Mouse (Mus musculus) midbrain, embryonic 10.5 days (tissue): ENCODE data around the gene Plekhg2. TPM values are rescaled to one million over a fixed set of nuclear protein-coding genes. Genes with fewer than 3 reads are reported as not detected.
A peak's percentile ranks its signal among the peaks of the same experiment; 100 is the strongest.

Source experiments
- DNase-seq: peaks from one replicate; pipeline ENCODE4 v3.0.0-alpha.2; 2017; ENCODE audit warnings: low spot score
- H3K27ac ChIP-seq: fragments of 300-500 bp; sonication (generic); replicated peaks from 2 replicates; pipeline ENCODE4 v1.5.1; 2016; ENCODE audit warnings: mild to moderate bottlenecking
- H3K27me3 ChIP-seq: fragments of 300-500 bp; sonication (generic); 2 replicates; pipeline ENCODE4 v1.6.1; 2016; ENCODE audit warnings: low read depth, mild to moderate bottlenecking; ENCODE audit not compliant: poor library complexity, severe bottlenecking
- H3K36me3 ChIP-seq: fragments of 300-500 bp; sonication (generic); 2 replicates; pipeline ENCODE4 v1.6.1; 2016; ENCODE audit warnings: mild to moderate bottlenecking, moderate library complexity
- H3K4me1 ChIP-seq: fragments of 300-500 bp; sonication (generic); 2 replicates; pipeline ENCODE4 v1.6.1; 2016
- H3K4me3 ChIP-seq: fragments of 300-500 bp; sonication (generic); 2 replicates; pipeline ENCODE4 v1.5.1; 2016; ENCODE audit warnings: mild to moderate bottlenecking, moderate library complexity
- H3K9me3 ChIP-seq: fragments of 300-500 bp; sonication (generic); replicated peaks from 2 replicates; pipeline ENCODE4 v1.6.1; 2016; ENCODE audit warnings: mild to moderate bottlenecking
- WGBS: fragments of 180-500 bp; shearing (Covaris S2); methylation state at CpG from one replicate; pipeline ENCODE4 v1.1.7; 2016; 5-methylcytosine and 5-hydroxymethylcytosine counted together
- polyA plus RNA-seq: library from polyadenylated mRNA; unstranded; fragments of >200 nt; fragmentation: Nextera tagmentation; extraction: Ambion mirVana; gene quantifications from 2 replicates; pipeline ENCODE4 v1.2.1, GENCODE M21; 2016

Gene Plekhg2
- polyA plus RNA-seq, 1 experiment from 2014 or later = 69.7 TPM

- no peaks in the 10 kb centered on the region for H3K27me3 ChIP-seq
- H3K36me3 ChIP-seq = peaks cover 54% of the 10 kb centered on the region
- no peaks in the 10 kb centered on the region for H3K9me3 ChIP-seq
- no peak overlapping the region for H3K4me3 ChIP-seq
- H3K4me1 ChIP-seq = peaks cover 17% of the 10 kb centered on the region
- DNase-seq = no peak
- no peak overlapping the region for H3K27ac ChIP-seq
- 87% methylated on average over 2 of the region's 2 CpGs for WGBS
Observed at GRCm38 (mm10) chr7:28335471-28335870, 36.9 kb downstream of the Plekhg2 start.

- Histone ChIP-seq H3K27me3 (no peaks in the 10 kb centered on the region), H3K27ac (no peak overlapping the region), H3K4me3 (no peak overlapping the region), H3K4me1 (peaks cover 17% of the 10 kb centered on the region), H3K36me3 (peaks cover 63% of the 10 kb centered on the region), H3K9me3 (no peaks in the 10 kb centered on the region)
- WGBS = 94% methylated on average over 4 of the region's 4 CpGs
- DNase-seq = no peak
Observed at GRCm38 (mm10) chr7:28334534-28334933, 37.9 kb downstream of the Plekhg2 start.

- Histone ChIP-seq H3K27me3 (no peaks in the 10 kb centered on the region), H3K9me3 (no peaks in the 10 kb centered on the region), H3K4me1 (no peaks in the 10 kb centered on the region), H3K4me3 (no peak overlapping the region), H3K36me3 (peaks cover 99% of the 10 kb centered on the region), H3K27ac (no peak overlapping the region)
- WGBS = 98% methylated on average over 2 of the region's 2 CpGs
- no peak for DNase-seq
Observed at GRCm38 (mm10) chr7:28328260-28328659, 44.1 kb downstream of the Plekhg2 start.

- DNase-seq = no peak
- H3K27ac ChIP-seq = no peak overlapping the region
- no peaks in the 10 kb centered on the region for H3K9me3 ChIP-seq
- no peaks in the 10 kb centered on the region for H3K27me3 ChIP-seq
- H3K4me1 ChIP-seq = no peaks in the 10 kb centered on the region
- H3K4me3 ChIP-seq = no peak overlapping the region
- 81% methylated on average over 4 of the region's 4 CpGs for WGBS
- H3K36me3 ChIP-seq = peaks cover 100% of the 10 kb centered on the region
Observed at GRCm38 (mm10) chr7:28326457-28326856, 45.9 kb downstream of the Plekhg2 start.

- H3K9me3 ChIP-seq = no peaks in the 10 kb centered on the region
- no peak overlapping the region for H3K27ac ChIP-seq
- DNase-seq = no peak
- 98% methylated on average over 8 of the region's 8 CpGs for WGBS
- no peaks in the 10 kb centered on the region for H3K27me3 ChIP-seq
- H3K4me1 ChIP-seq = no peaks in the 10 kb centered on the region
- no peak overlapping the region for H3K4me3 ChIP-seq
- H3K36me3 ChIP-seq = peaks cover 100% of the 10 kb centered on the region
Observed at GRCm38 (mm10) chr7:28325293-28325692, 47.1 kb downstream of the Plekhg2 start.

GRCm38 (mm10) chr7:28321974-28322720 lies 50.3 kb downstream of the Plekhg2 start:
- Histone ChIP-seq H3K36me3 (peaks cover 100% of the 10 kb centered on the region), H3K4me1 (no peaks in the 10 kb centered on the region), H3K27ac (no peak overlapping the region), H3K9me3 (no peaks in the 10 kb centered on the region), H3K4me3 (no peak overlapping the region), H3K27me3 (no peaks in the 10 kb centered on the region)
- no peak for DNase-seq
- 94% methylated on average over 15 of the region's 15 CpGs for WGBS

GRCm38 (mm10) chr7:28318714-28319113 lies 53.7 kb downstream of the Plekhg2 start:
- H3K4me3 ChIP-seq = no peak overlapping the region
- no peaks in the 10 kb centered on the region for H3K27me3 ChIP-seq
- WGBS = 96% methylated on average over 17 of the region's 17 CpGs
- no peaks in the 10 kb centered on the region for H3K9me3 ChIP-seq
- no peak for DNase-seq
- H3K4me1 ChIP-seq = no peaks in the 10 kb centered on the region
- peaks cover 100% of the 10 kb centered on the region for H3K36me3 ChIP-seq
- H3K27ac ChIP-seq = no peak overlapping the region

GRCm38 (mm10) chr7:28318036-28318435 lies 54.4 kb downstream of the Plekhg2 start:
- Histone ChIP-seq H3K36me3 (peaks cover 93% of the 10 kb centered on the region), H3K4me3 (no peak overlapping the region), H3K27me3 (no peaks in the 10 kb centered on the region), H3K9me3 (no peaks in the 10 kb centered on the region), H3K4me1 (no peaks in the 10 kb centered on the region), H3K27ac (no peak overlapping the region)
- WGBS = 90% methylated on average over 3 of the region's 3 CpGs
- DNase-seq = no peak

- Histone ChIP-seq H3K36me3 (peaks cover 69% of the 10 kb centered on the region), H3K27ac (peak within 1 kb of the TSS; percentile 94)
- WGBS = 1% methylated on average over 32 of the region's 45 CpGs
Observed at GRCm38 (mm10) chr7:28311926-28312543, 60.4 kb downstream of the Plekhg2 start, which contains the start of gene Timm50. TSS of gene Timm50 (minus strand) at chr7:28312072.

GRCm38 (mm10) chr7:28311151-28311925 lies 61.1 kb downstream of the Plekhg2 start:
- Histone ChIP-seq H3K36me3 (peaks cover 69% of the 10 kb centered on the region), H3K27ac (peak overlapping the region; percentile 94), H3K4me1 (peaks cover 51% of the 10 kb centered on the region), H3K27me3 (no peaks in the 10 kb centered on the region), H3K9me3 (no peaks in the 10 kb centered on the region), H3K4me3 (peak overlapping the region; percentile 99)
- 8% methylated on average over 35 of the region's 35 CpGs for WGBS
- DNase-seq = no peak

More at GRCm38 (mm10) chr7:28311926-28312543, 60.4 kb downstream of the Plekhg2 start, which contains the start of gene Timm50:
- H3K9me3 ChIP-seq = no peaks in the 10 kb centered on the region
- H3K27me3 ChIP-seq = no peaks in the 10 kb centered on the region
- H3K4me3 ChIP-seq = peak within 1 kb of the TSS; percentile 99
- DNase-seq = peak; percentile 94
- H3K4me1 ChIP-seq = peaks cover 50% of the 10 kb centered on the region

- Histone ChIP-seq H3K27me3 (no peaks in the 10 kb centered on the region), H3K4me3 (peak overlapping the region; percentile 99), H3K9me3 (no peaks in the 10 kb centered on the region), H3K4me1 (peaks cover 64% of the 10 kb centered on the region), H3K27ac (peak overlapping the region; percentile 94), H3K36me3 (peaks cover 69% of the 10 kb centered on the region)
- peak; percentile 42 for DNase-seq
- WGBS = 78% methylated on average over 9 of the region's 9 CpGs
Observed at GRCm38 (mm10) chr7:28309737-28310136, 62.7 kb downstream of the Plekhg2 start.
